Mouse (Mus musculus) liver (tissue): ENCODE measurements around the gene Slc22a18.

Experiments
- DNase-seq: peaks from one replicate; pipeline ENCODE4 v3.0.0-alpha.2; 2020; ENCODE audit warnings: mixed read lengths

Slc22a18 gene

GRCm38 (mm10) chr7:143473347-143474101 is at the start of gene Slc22a18:
Gene Slc22a18 (plus strand): TSS chr7:143473736.
- DNase-seq: peak; percentile 35

GRCm38 (mm10) chr7:143428142-143428813 is 45.3 kb upstream of the Slc22a18 start:
- no peak for DNase-seq

DNA sequence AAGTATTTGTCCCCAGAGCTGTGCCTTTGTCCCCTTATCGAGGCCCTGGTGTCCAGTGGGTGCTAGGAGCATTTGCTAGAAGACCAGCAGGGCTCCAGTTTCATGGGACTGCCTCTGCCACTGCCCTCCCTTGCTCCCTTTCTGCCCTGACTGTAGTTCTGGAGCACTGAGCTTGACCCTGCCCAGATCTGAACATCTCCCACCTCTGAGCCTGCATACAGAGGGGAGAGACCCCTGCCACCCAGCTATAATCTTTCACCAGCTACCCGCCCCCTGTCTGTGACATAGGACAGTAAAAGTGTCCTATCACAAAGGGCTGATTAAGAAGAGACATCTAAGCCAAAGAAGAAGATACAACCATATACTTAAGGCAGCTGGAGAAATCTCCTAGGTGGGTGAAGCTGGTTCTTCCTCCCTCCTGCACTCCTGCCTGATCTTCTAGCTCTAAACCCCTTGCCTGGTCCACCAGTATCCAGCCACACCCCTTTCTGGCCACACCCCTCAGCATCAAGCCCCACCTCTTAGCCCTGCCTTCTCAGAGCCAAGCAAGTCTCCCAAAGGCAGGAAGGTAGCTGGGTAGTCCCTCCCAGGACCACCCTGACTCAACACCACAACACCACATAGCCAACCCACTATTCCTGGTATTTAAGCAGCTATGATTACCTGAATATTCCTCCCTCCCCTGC is 44.6 kb upstream of the Slc22a18 start:
- DNase-seq: no peak

GRCm38 (mm10) chr7:143432631-143433030 is 40.9 kb upstream of the Slc22a18 start:
- no peak for DNase-seq

DNA sequence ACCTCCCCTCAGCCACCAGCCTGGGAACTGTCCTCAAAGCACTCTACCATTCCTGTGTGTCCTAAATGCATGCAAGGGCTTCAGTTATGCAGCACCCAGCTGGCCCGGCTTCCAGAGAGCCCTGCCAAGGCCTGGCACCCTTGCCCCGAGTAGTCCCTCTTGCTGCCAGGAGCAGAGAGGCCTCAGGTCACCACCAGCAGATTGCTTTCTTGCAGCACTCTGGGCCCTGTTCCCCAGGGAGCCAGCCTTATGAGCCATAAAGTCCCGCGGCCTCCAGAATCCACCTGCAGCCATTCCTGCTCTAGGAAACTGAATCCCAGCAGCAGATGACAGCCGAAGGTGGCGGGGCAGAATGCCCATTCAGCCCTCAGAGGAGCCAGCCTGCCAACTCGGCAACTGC is 40.2 kb upstream of the Slc22a18 start:
- no peak for DNase-seq

- peak; percentile 8 for DNase-seq
Measured at GRCm38 (mm10) chr7:143437231-143437893, 36.2 kb upstream of the Slc22a18 start.

- peak; percentile 10 for DNase-seq
Measured at GRCm38 (mm10) chr7:143437894-143438581, 35.5 kb upstream of the Slc22a18 start.

DNA sequence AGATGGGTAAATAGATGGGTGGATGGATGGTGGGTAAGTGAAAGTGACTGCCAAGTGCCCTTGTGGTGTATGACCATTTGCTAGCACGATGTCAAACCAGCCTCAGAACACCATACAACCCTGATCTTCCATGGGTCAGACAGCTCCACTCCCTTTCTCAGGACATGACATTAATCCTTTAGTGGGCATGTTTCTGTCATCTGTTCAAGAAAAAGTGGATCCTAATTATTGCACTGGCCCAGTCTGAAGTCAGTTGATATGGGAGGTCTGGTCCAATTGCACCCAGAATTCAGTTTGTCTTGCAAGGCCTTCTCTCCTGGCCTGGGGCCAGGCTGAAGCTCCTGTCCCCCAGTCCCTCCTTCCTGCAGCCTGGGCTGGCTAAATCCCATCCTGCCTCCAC is 34.6 kb upstream of the Slc22a18 start:
- DNase-seq: no peak

DNA sequence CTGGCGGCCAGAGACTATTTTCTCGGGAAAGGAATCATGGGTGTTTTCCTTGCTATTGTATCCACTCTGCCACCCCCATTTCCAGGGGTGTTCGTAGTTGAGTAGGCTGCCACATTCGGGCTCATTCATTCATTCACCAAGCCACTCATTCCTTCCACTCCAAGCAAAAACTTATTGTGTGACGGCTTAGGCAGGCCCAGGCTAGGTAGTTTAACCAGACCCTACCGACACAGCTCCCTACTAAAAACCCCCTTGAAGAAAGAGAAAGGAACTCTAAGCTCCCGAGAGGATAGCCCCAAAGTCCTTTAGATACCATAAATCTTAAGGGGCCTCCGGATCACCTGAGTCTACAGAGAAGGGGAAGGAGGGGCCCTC is 29.0 kb upstream of the Slc22a18 start:
- DNase-seq: no peak

DNA sequence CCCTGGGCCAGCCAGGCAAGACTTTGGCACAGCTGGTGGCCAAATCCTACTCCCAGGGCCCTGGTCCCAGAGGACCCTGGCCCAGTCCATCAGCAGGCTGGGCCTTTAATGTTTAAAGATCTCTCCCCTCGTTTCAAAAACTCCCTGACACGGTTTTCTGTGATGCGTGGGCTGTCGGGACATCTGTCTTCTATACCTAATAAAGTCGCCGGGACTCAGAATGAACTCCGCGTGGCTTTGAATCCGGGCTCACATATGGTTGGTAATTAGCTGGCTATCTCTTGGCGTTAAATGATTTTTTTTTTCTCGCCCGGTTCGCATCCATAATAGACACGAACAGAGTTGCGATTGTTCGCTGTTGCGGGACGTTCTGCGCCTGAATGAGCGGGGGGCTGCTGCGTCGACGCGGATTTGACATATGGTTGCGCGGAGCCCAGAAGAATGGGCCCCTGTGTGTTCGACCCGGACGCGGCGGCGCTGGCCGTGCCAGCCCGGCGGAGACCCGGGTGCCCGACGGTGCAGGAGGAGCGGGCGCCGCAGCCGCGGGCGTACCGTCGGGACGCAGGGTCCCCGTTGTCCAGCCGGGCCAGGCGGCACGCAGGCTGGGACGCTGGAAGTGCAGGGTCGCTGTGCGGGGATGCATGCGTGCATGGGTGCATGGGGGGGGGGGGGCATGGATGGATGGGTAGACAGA is 28.4 kb upstream of the Slc22a18 start:
- DNase-seq: no peak

DNA sequence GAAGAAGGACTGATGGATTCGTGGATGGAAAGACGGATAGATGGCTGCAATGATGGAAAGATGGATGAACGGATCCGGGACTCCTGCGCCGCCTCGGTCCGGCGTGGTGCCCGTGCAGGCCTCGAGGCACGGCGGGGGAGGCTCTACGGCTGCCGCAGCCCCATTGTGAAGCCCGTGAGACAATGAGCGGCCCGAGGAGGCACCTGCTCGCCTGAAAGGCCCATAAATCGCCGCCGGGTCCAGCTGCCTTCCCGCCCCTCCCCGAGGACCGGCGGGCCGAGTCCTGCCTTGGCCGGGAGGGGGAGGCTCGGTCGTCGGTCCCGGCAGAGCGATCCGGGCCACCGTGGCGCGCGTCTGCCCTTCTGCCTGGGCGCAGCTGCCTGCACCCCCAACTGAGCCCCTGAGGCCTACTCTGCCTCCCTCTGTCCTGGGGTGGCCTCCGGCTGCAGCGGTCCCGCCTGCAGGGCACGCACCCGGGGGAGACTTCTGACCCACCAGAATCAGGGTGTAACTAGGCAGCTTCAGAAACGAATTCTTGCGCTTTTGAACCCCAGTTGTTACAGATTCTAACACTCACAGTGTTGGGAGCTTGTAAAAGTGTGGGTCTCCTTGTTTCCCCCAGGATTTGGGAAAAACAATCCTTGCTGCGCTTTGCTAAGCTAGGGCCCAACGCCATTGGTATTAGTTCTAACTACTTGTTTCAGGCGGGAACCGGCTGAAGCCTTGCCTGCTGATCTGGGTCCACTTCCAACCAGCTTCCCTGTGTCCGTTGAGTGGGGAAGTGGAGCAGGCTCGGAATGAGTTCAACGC is 27.7 kb upstream of the Slc22a18 start:
- DNase-seq: no peak

GRCm38 (mm10) chr7:143447130-143447529 is 26.4 kb upstream of the Slc22a18 start:
- DNase-seq: no peak

GRCm38 (mm10) chr7:143458963-143459331 is 14.6 kb upstream of the Slc22a18 start:
- no peak for DNase-seq

DNA sequence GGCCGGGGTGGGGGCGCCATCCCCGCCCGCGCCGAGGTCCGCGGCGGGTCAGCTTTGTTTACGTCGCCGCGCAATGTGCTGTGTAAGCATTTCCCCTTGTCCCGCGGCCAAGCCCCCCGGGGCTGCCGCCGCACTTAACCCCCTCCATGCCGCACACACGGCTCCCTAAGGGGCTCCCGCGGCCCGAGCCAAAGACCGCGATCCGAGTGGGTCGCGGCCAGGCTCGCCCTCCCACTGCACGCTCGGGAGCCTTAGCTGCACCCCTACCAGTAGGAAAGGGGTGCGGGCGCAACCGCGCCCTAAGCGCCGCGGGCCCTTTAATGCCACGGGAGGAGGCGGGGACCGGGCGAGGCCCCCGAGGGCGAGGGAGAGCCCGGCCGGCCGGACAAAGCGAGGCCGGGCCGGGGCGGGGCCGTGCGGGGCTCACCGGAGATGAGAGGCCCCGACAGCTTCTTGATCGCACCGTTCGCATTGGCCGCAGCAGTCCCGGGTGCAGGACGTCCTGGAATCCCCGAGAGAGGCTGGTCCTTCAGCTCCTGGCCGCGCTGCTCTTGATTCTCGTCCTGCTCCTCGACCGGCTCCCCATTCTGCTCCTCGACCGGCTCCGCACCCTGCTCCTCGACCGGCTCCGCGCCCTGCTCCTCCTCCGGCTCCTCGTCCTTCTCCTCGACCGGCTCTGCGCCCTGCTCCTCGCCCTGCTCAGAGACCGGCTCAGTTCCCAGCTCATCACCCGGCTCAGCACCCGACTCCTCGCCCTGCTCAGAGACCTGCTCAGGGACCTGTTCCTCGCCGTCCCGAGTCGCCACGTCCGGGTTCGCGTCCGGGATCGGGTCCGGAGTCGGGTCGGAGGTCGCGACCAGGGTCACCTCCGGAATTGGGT is 14.0 kb upstream of the Slc22a18 start:
- no peak for DNase-seq

DNA sequence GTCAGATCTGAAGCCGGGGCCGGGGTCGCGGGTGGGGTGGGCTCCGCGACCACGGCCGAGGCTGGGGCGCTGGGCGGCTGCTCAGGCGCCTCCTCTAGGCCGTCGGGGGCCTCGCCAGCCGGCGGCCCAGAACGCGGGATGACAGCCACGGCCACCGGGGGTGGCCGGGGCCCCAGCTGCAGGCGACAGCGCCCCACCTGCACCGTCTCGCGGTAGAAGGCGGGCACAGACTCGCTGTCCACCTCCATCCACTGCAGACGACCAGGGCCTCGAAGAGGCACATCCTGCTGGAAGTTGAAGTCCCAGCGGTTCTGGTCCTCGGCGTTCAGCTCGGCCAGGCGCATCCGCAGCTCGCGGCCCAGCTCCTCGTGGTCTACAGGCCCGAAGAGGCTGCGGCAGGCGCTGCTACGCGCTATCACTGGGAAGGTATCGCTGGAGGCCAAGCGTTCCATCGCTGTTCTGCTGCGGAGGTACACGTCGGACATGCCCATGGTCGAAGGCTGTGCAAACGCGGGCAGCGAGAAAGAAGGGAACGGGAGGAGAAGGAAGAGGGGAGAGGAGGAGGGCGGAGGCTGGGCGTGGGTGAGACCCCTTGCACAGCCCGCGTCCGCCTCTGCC is 13.2 kb upstream of the Slc22a18 start:
- DNase-seq: no peak

GRCm38 (mm10) chr7:143460874-143461273 is 12.7 kb upstream of the Slc22a18 start, which contains the start of gene Cdkn1c:
Gene Cdkn1c (minus strand): TSS chr7:143461050.
- DNase-seq: peak; percentile 89

DNA sequence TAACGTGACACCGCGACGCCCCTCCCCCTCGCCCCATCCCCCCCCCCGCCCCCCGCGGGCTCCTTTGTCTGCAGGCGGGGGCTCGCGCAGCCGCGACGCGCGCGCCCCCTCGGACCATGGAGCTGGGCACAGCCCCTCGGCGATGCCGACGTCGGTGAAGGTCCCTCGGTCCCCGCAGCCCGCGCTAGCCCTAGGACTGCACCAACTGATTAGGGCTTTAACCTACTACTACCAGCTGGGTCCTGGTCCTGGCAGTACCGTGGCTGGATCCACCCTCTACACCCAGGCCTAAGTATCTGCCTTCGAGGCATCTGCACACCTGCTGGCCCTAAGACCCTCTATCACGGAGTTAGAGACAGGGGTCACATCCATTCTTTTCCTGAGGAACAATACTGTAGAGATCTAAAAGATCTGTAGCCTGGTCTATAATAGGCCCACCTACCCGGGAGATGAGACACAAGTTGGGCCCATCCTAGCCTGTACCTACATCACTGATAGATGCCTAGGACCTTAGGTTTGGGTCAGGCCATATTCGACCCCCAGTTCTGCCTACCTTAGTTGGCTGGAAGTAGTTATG is 12.2 kb upstream of the Slc22a18 start:
- no peak for DNase-seq

DNA sequence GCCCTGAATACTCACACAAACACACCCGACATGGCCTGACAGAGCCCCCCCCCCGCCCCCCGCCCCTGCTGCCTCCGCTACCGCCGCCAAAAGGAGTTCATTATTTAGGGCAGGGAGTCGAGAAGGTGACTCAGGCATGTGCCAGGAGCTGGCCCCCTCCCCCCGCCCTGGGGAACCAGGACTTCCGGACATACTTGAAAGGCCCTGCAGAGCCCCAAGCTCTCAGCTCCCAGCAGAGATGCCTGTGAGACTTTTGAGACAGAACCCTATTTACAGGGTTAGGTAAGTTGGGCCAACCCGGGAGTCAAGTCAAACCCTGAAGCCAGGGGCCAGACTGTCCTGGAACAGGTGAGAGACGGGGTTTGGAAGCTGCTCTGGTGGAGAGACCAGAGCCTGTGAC is 11.6 kb upstream of the Slc22a18 start:
- DNase-seq: no peak

GRCm38 (mm10) chr7:143462516-143462915 is 11.0 kb upstream of the Slc22a18 start:
- DNase-seq: no peak
